Mouse (Mus musculus): ENCODE results near the gene Spaca6.
"Not testable (repeated sequence)": the region's sequence is repeated elsewhere in the genome, so short reads cannot be mapped to it uniquely, and the experiment has no call there.

The Spaca6 gene

GRCm38 (mm10) chr17:17844606-17845005, 17.6 kb downstream of the Spaca6 start:
- DNase-seq = not testable (repeated sequence)

- DNase-seq = no peak
These were observed 18.4 kb downstream of the Spaca6 start for GRCm38 (mm10) chr17:17845187-17846027.

- no peak for DNase-seq
These were observed 22.0 kb downstream of the Spaca6 start for GRCm38 (mm10) chr17:17848988-17849387.

- DNase-seq = no peak
These were observed 23.2 kb downstream of the Spaca6 start for GRCm38 (mm10) chr17:17849906-17850712.

- DNase-seq = no peak
These were observed 28.3 kb downstream of the Spaca6 start, which contains the start of gene Has1 for GRCm38 (mm10) chr17:17855064-17855838. Has1 (minus strand) TSS chr17:17855205.

- no peak for DNase-seq
These were observed 29.7 kb downstream of the Spaca6 start for GRCm38 (mm10) chr17:17856612-17857011.

- no peak for DNase-seq
These were observed 30.5 kb downstream of the Spaca6 start for GRCm38 (mm10) chr17:17857446-17857845.

GRCm38 (mm10) chr17:17860110-17860509, 33.2 kb downstream of the Spaca6 start:
- no peak for DNase-seq

GRCm38 (mm10) chr17:17862360-17862759, 35.4 kb downstream of the Spaca6 start:
- DNase-seq = no peak

- DNase-seq = no peak
These were observed 38.2 kb downstream of the Spaca6 start for GRCm38 (mm10) chr17:17865168-17865567.

GRCm38 (mm10) chr17:17866801-17867469, 40.0 kb downstream of the Spaca6 start:
- DNase-seq = no peak

- DNase-seq = no peak
These were observed 44.1 kb downstream of the Spaca6 start for GRCm38 (mm10) chr17:17870892-17871550.

- DNase-seq = no peak
These were observed 44.7 kb downstream of the Spaca6 start for GRCm38 (mm10) chr17:17871697-17872096.

- no peak for DNase-seq
These were observed 52.4 kb downstream of the Spaca6 start for GRCm38 (mm10) chr17:17879347-17879746.

- DNase-seq = no peak
These were observed 55.7 kb downstream of the Spaca6 start for GRCm38 (mm10) chr17:17882672-17883071.

GRCm38 (mm10) chr17:17883840-17884239, 56.9 kb downstream of the Spaca6 start, which contains the start of gene Fpr1:
Fpr1 (minus strand) TSS chr17:17883940.
- no peak for DNase-seq

- DNase-seq = no peak
These were observed 60.9 kb downstream of the Spaca6 start, which contains the start of the genes Fpr2 and Fpr3 for GRCm38 (mm10) chr17:17887774-17888248. Fpr2 (plus strand) TSS chr17:17887824. Fpr3 (plus strand) TSS chr17:17887852.

GRCm38 (mm10) chr17:17889732-17890425, 62.9 kb downstream of the Spaca6 start:
- no peak for DNase-seq

All from cerebellum, adult 9-11 months (tissue).